Comparison of ENCODE assay signal across 8 mouse cellular contexts in genomic region chr17:55959946-55960740, GRCm38 (mm10). TPM values are rescaled to one million over a fixed set of nuclear protein-coding genes. Genes with fewer than 3 reads are reported as not detected.
DNase-seq lines count a peak whose midpoint lies in the region; ATAC-seq and TF ChIP-seq lines count a peak whose summit lies in the region.

No protein-coding gene starts in this region.

- H3K9ac ChIP-seq in lung, postnatal 0 days (replicated peaks; ENCODE audit: low read depth) = 0 out of 2 replicates have a peak overlapping the region, but pooled peaks have one; percentile 23
- H3K9ac ChIP-seq in intestine, embryonic 14.5 days (ENCODE audit: low read length) = peak overlapping the region; percentile 62
- peak overlapping the region; percentile 67 for H3K9ac ChIP-seq in neural tube, embryonic 13.5 days

- 67% methylated on average over 10 of the region's 10 CpGs for whole genome bisulfite sequencing in lung, postnatal 0 days
- WGBS in intestine, embryonic 14.5 days = 74% methylated on average over 10 of the region's 10 CpGs
- WGBS in neural tube, embryonic 13.5 days = 78% methylated on average over 10 of the region's 10 CpGs

- TF ChIP-seq CTCF in lung, postnatal 0 days (IDR thresholded peaks at IDR 0.05) = no peak
- no peak for TF ChIP-seq CTCF in embryonic fibroblast, embryonic 13.5 days (IDR thresholded peaks at IDR 0.05; ENCODE audit: borderline replicate concordance, insufficient read depth, low read length)

- no peak for TF ChIP-seq EP300 in lung, postnatal 0 days (IDR thresholded peaks at IDR 0.05)

- no peaks in the 10 kb centered on the region for H3K36me3 ChIP-seq in lung, postnatal 0 days (ENCODE audit: insufficient read depth, low read length)
- H3K36me3 ChIP-seq in intestine, embryonic 14.5 days (ENCODE audit: control insufficient read depth, insufficient read depth, low read length) = peaks cover 30% of the 10 kb centered on the region
- H3K36me3 ChIP-seq in neural tube, embryonic 13.5 days = peaks cover 40% of the 10 kb centered on the region

- H3K27me3 ChIP-seq in lung, postnatal 0 days (replicated peaks; ENCODE audit: insufficient read depth, low read length) = no peaks in the 10 kb centered on the region
- no peaks in the 10 kb centered on the region for H3K27me3 ChIP-seq in intestine, embryonic 14.5 days (replicated peaks; ENCODE audit: control insufficient read depth, insufficient read depth, low read length)
- H3K27me3 ChIP-seq in neural tube, embryonic 13.5 days = peaks cover 4% of the 10 kb centered on the region

- H3K9me3 ChIP-seq in lung, postnatal 0 days (ENCODE audit: low read length) = no peaks in the 10 kb centered on the region
- H3K9me3 ChIP-seq in intestine, embryonic 14.5 days (ENCODE audit: control insufficient read depth, low read length) = no peaks in the 10 kb centered on the region
- no peaks in the 10 kb centered on the region for H3K9me3 ChIP-seq in neural tube, embryonic 13.5 days

- H3K4me2 ChIP-seq in lung, postnatal 0 days (replicated peaks; ENCODE audit: low read depth, low read length) = peak overlapping the region; percentile 53
- peak overlapping the region; percentile 84 for H3K4me2 ChIP-seq in intestine, embryonic 14.5 days (ENCODE audit: low read length)
- H3K4me2 ChIP-seq in neural tube, embryonic 13.5 days = peak overlapping the region; percentile 64

- peaks cover 4% of the 10 kb centered on the region; the same call in 1 of the 2 replicates for H3K4me1 ChIP-seq in lung, postnatal 0 days (ENCODE audit: insufficient read depth, low read depth, low read length)
- peaks cover 5% of the 10 kb centered on the region; the same call in 1 of the 2 replicates for H3K4me1 ChIP-seq in embryonic fibroblast, embryonic 13.5 days (ENCODE audit: control insufficient read depth, insufficient read depth, low read length)
- H3K4me1 ChIP-seq in intestine, embryonic 14.5 days (replicated peaks; ENCODE audit: control insufficient read depth, insufficient read depth, low read length) = peaks cover 12% of the 10 kb centered on the region; the same call in 1 of the 2 replicates
- peaks cover 46% of the 10 kb centered on the region for H3K4me1 ChIP-seq in neural tube, embryonic 13.5 days (replicated peaks)

- no peak for TF ChIP-seq POLR2A in embryonic fibroblast, embryonic 13.5 days (IDR thresholded peaks at IDR 0.05; ENCODE audit: low read depth, low read length)

- peak overlapping the region; percentile 46; the same call in 1 of the 2 replicates for H3K4me3 ChIP-seq in lung, postnatal 0 days (ENCODE audit: low read depth, low read length)
- H3K4me3 ChIP-seq in embryonic fibroblast, embryonic 13.5 days (ENCODE audit: insufficient read depth, low read length) = peak overlapping the region; percentile 44
- peak overlapping the region; percentile 63 for H3K4me3 ChIP-seq in intestine, embryonic 14.5 days (ENCODE audit: low read depth, low read length)
- H3K4me3 ChIP-seq in neural tube, embryonic 13.5 days = peak overlapping the region; percentile 51

- no peak for ATAC-seq in lung, postnatal 0 days
- ATAC-seq in intestine, embryonic 14.5 days (replicated peaks; ENCODE audit: low FRiP score, low TSS enrichment, low read depth) = no peak
- no peak for ATAC-seq in neural tube, embryonic 13.5 days (ENCODE audit: low read depth)

- peak overlapping the region; percentile 90; the same call in 1 of the 2 replicates for H3K27ac ChIP-seq in lung, postnatal 0 days (ENCODE audit: low read length)
- no peak overlapping the region; the same call in 1 of the 2 replicates for H3K27ac ChIP-seq in embryonic fibroblast, embryonic 13.5 days (ENCODE audit: insufficient read depth, low read length)
- peak overlapping the region; percentile 98; the same call in 1 of the 2 replicates for H3K27ac ChIP-seq in intestine, embryonic 14.5 days (ENCODE audit: low read depth)
- peak overlapping the region; percentile 96 for H3K27ac ChIP-seq in neural tube, embryonic 13.5 days (replicated peaks)

- no peak for DNase-seq in lung, postnatal 0 days (ENCODE audit: low spot score)
- DNase-seq in lung, postnatal 14 days = no peak
- peak; percentile 49 for DNase-seq in intestine, embryonic 14.5 days (ENCODE audit: low spot score)
- no peak for DNase-seq in urinary bladder, adult 18-20 months (ENCODE audit: low spot score in 2 of 2)
- DNase-seq in thymus, postnatal 0 days (ENCODE audit: low spot score) = no peak
- DNase-seq in urinary bladder, postnatal 10 days (ENCODE audit: low spot score) = no peak

RNA-seq across cellular contexts. Expression of gene Yju2, which starts 1.2 kb away (rescaled TPM):
- 16.8 and 19.2 TPM in 2 replicates for polyA plus RNA-seq in lung, postnatal 0 days (2015; fragmentation: Nextera tagmentation; extraction: Ambion mirVana)
- 8.0 and 8.9 TPM in 2 replicates for polyA plus RNA-seq in embryonic fibroblast, embryonic 13.5 days (2011; ENCODE audit: insufficient read length, low read depth, missing spikeins)
- polyA plus RNA-seq in intestine, embryonic 14.5 days (2014; fragmentation: Nextera tagmentation; extraction: Ambion mirVana) = 18.6 and 23.6 TPM in 2 replicates
- 21.1 and 24.1 TPM in 2 replicates for polyA plus RNA-seq in neural tube, embryonic 13.5 days (2015; fragmentation: Nextera tagmentation; extraction: Ambion mirVana)
- polyA plus RNA-seq in thymus, postnatal 0 days (2015; fragmentation: Nextera tagmentation; extraction: Ambion mirVana) = 32.0 and 32.1 TPM in 2 replicates

RNA-seq across cellular contexts. Expression of gene Ebi3, which starts 7.7 kb away (rescaled TPM):
- polyA plus RNA-seq in lung, postnatal 0 days (2015; fragmentation: Nextera tagmentation; extraction: Ambion mirVana) = 3.1 and 3.3 TPM in 2 replicates
- not detected in 2 replicates for polyA plus RNA-seq in embryonic fibroblast, embryonic 13.5 days (2011; ENCODE audit: insufficient read length, low read depth, missing spikeins)
- 2.5 and 2.8 TPM in 2 replicates for polyA plus RNA-seq in intestine, embryonic 14.5 days (2014; fragmentation: Nextera tagmentation; extraction: Ambion mirVana)
- 4.1 and 5.1 TPM in 2 replicates for polyA plus RNA-seq in neural tube, embryonic 13.5 days (2015; fragmentation: Nextera tagmentation; extraction: Ambion mirVana)
- polyA plus RNA-seq in thymus, postnatal 0 days (2015; fragmentation: Nextera tagmentation; extraction: Ambion mirVana) = 5.2 and 6.1 TPM in 2 replicates

RNA-seq across cellular contexts. Expression of gene Shd, which starts 10.1 kb away (rescaled TPM):
- polyA plus RNA-seq in lung, postnatal 0 days (2015; fragmentation: Nextera tagmentation; extraction: Ambion mirVana) = 3.1 and 3.4 TPM in 2 replicates
- polyA plus RNA-seq in embryonic fibroblast, embryonic 13.5 days (2011; ENCODE audit: insufficient read length, low read depth, missing spikeins) = 0.39 TPM in 1 of 2 replicates, not detected in the other
- polyA plus RNA-seq in intestine, embryonic 14.5 days (2014; fragmentation: Nextera tagmentation; extraction: Ambion mirVana) = 13.2 and 18.3 TPM in 2 replicates
- polyA plus RNA-seq in neural tube, embryonic 13.5 days (2015; fragmentation: Nextera tagmentation; extraction: Ambion mirVana) = 150 and 161 TPM in 2 replicates
- 0.80 and 1.6 TPM in 2 replicates for polyA plus RNA-seq in thymus, postnatal 0 days (2015; fragmentation: Nextera tagmentation; extraction: Ambion mirVana)

RNA-seq across cellular contexts. Expression of gene Zfp119b, which starts 10.8 kb away (rescaled TPM):
- polyA plus RNA-seq in lung, postnatal 0 days (2015; fragmentation: Nextera tagmentation; extraction: Ambion mirVana) = 10.0 and 11.0 TPM in 2 replicates
- 4.6 and 5.4 TPM in 2 replicates for polyA plus RNA-seq in embryonic fibroblast, embryonic 13.5 days (2011; ENCODE audit: insufficient read length, low read depth, missing spikeins)
- 4.2 and 5.0 TPM in 2 replicates for polyA plus RNA-seq in intestine, embryonic 14.5 days (2014; fragmentation: Nextera tagmentation; extraction: Ambion mirVana)
- polyA plus RNA-seq in neural tube, embryonic 13.5 days (2015; fragmentation: Nextera tagmentation; extraction: Ambion mirVana) = 9.0 and 9.6 TPM in 2 replicates
- polyA plus RNA-seq in thymus, postnatal 0 days (2015; fragmentation: Nextera tagmentation; extraction: Ambion mirVana) = 5.6 and 6.0 TPM in 2 replicates

RNA-seq across cellular contexts. Expression of gene Fsd1, which starts 26.2 kb away (rescaled TPM):
- polyA plus RNA-seq in lung, postnatal 0 days (2015; fragmentation: Nextera tagmentation; extraction: Ambion mirVana) = 0.36 and 0.37 TPM in 2 replicates
- 5.9 and 9.5 TPM in 2 replicates for polyA plus RNA-seq in embryonic fibroblast, embryonic 13.5 days (2011; ENCODE audit: insufficient read length, low read depth, missing spikeins)
- polyA plus RNA-seq in intestine, embryonic 14.5 days (2014; fragmentation: Nextera tagmentation; extraction: Ambion mirVana) = 16.9 and 18.8 TPM in 2 replicates
- 145 and 165 TPM in 2 replicates for polyA plus RNA-seq in neural tube, embryonic 13.5 days (2015; fragmentation: Nextera tagmentation; extraction: Ambion mirVana)
- polyA plus RNA-seq in thymus, postnatal 0 days (2015; fragmentation: Nextera tagmentation; extraction: Ambion mirVana) = 1.9 and 2.7 TPM in 2 replicates
